Mouse (Mus musculus) hindbrain, embryonic 15.5 days (tissue): Measurements from ENCODE around the gene Stk16. TPM values are rescaled to one million over a fixed set of nuclear protein-coding genes. Genes with fewer than 3 reads are reported as not detected.
A peak's percentile ranks its signal among the peaks of the same experiment; 100 is the strongest.

Experiments
- ATAC-seq: fragments of 200-750 bp; cut with Nextera tagmentation; 2 replicates; pipeline ENCODE4 v1.8.0; 2017; ENCODE audit warnings: low read depth, moderate number of reproducible peaks, moderate TSS enrichment; ENCODE audit not compliant: low FRiP score
- H3K27ac ChIP-seq: fragments of 300-500 bp; sonication (generic); replicated peaks from 2 replicates; pipeline ENCODE4 v1.5.1; 2015; ENCODE audit warnings: mild to moderate bottlenecking, inconsistent platforms
- H3K27me3 ChIP-seq: fragments of 300-500 bp; sonication (generic); 2 replicates; pipeline ENCODE4 v1.6.1; 2015; ENCODE audit warnings: control low read depth, inconsistent platforms
- H3K36me3 ChIP-seq: fragments of 300-500 bp; sonication (generic); 2 replicates; pipeline ENCODE4 v1.6.1; 2015; ENCODE audit warnings: control low read depth, inconsistent platforms
- H3K4me1 ChIP-seq: fragments of 300-500 bp; sonication (generic); replicated peaks from 2 replicates; pipeline ENCODE4 v1.6.1; 2015; ENCODE audit warnings: control low read depth, inconsistent platforms
- H3K4me2 ChIP-seq: fragments of 300-500 bp; sonication (generic); 2 replicates; pipeline ENCODE4 v1.6.1; 2015; ENCODE audit warnings: moderate library complexity, mild to moderate bottlenecking, inconsistent platforms
- H3K4me3 ChIP-seq: fragments of 300-500 bp; sonication (generic); 2 replicates; pipeline ENCODE4 v1.5.1; 2015; ENCODE audit warnings: mild to moderate bottlenecking, inconsistent platforms
- H3K9ac ChIP-seq: fragments of 300-500 bp; sonication (generic); 2 replicates; pipeline ENCODE4 v1.6.1; 2015; ENCODE audit warnings: inconsistent platforms
- H3K9me3 ChIP-seq: fragments of 300-500 bp; sonication (generic); 2 replicates; pipeline ENCODE4 v1.6.1; 2016; ENCODE audit warnings: control low read depth, inconsistent platforms
- whole genome bisulfite sequencing: fragments of 180-500 bp; shearing (Covaris S2); methylation state at CpG from one replicate; pipeline ENCODE4 v1.1.7; 2015; 5-methylcytosine and 5-hydroxymethylcytosine counted together
- microRNA-seq: library from miRNA; unstranded; fragments of <30 nt; microRNA quantifications from one replicate; pipeline ENCODE4, GENCODE M21; 2016
- polyA plus RNA-seq: library from polyadenylated mRNA; unstranded; fragments of >200 nt; fragmentation: Nextera tagmentation; extraction: Ambion mirVana; gene quantifications from 2 replicates; pipeline ENCODE4 v1.2.1, GENCODE M21; 2015

The Stk16 gene
- polyA plus RNA-seq, 1 experiment from 2014 or later, result 147 TPM

DNA sequence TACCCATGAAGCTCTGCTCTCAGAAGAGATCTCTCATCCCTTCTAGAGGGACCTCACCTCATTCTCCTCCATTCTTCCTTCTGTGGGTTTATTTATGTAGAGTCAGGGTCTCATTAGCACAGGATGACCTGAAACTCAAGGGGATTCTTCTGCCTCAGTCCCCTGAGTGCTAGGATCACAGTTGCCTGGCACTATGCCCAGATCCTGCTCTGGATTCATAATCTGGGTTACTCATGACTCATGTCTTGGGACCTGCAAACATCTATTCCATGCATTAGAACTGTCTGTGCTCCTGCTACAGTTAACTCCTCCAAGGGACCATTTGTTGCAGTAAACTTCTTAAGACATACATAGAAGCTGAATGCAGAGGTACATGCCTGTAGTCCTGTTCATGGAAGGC lies 50.6 kb downstream of the Stk16 start:
- H3K9me3 ChIP-seq, result no peaks in the 10 kb centered on the region
- H3K36me3 ChIP-seq, result 0 out of 2 replicates have a peak, but pooled peaks cover 3% of the 10 kb centered on the region
- H3K27me3 ChIP-seq, result peaks cover 32% of the 10 kb centered on the region
- H3K4me2 ChIP-seq, result no peak overlapping the region
- no peak overlapping the region for H3K4me3 ChIP-seq
- H3K4me1 ChIP-seq, result peaks cover 19% of the 10 kb centered on the region
- no peak overlapping the region for H3K9ac ChIP-seq
- no peak for ATAC-seq
- no peak overlapping the region for H3K27ac ChIP-seq

DNA sequence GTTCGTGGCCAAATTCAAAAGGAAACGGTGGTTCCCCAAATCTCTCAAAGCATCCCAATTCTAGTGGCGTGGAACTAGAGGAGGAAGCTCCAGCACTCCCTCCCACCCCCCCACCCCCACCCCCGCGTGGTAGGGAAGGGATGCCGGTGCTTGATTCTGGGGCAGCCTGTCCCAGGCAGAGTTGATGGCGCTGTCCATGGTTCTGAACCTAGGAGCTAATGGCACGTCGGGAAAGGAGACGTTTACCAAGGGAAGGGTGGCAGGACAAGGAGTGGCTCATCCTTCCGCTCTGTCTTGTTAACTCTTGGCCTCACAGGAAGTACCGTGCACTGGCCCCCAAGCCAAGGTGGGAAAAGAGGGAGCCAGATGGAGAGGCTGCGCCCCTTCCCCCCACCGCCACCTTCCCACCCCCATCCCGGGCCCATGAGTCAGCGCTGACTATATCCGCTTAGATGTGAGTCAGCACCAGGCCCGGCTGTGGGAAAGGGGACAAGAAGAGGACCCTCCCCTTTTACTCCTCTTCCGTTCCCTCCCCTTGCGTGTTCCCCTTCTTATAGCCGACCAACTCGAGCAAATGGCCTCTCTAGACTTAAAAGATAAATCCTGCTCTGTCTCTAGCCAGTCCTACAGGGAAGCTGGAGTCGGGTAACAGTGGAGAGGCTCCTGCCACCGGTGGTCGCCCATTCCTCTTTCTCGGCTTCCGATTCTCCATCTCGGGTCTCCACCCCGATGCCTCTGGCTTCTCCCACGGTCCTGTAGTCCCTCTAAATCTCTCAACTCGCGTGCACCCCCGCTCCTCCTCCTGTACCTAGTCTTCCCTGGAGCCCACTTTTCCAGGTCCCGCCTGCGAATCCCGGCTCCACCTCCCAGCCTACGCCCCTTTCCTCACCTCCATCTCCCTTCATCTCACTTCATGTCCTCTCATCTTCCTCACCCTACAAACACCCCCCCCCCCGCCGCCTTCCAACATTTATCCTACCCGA lies 52.6 kb downstream of the Stk16 start:
- peak overlapping the region; percentile 66 for H3K27ac ChIP-seq
- H3K27me3 ChIP-seq, result peaks cover 32% of the 10 kb centered on the region
- under 1% methylated on average over 38 of the region's 40 CpGs for WGBS

DNA sequence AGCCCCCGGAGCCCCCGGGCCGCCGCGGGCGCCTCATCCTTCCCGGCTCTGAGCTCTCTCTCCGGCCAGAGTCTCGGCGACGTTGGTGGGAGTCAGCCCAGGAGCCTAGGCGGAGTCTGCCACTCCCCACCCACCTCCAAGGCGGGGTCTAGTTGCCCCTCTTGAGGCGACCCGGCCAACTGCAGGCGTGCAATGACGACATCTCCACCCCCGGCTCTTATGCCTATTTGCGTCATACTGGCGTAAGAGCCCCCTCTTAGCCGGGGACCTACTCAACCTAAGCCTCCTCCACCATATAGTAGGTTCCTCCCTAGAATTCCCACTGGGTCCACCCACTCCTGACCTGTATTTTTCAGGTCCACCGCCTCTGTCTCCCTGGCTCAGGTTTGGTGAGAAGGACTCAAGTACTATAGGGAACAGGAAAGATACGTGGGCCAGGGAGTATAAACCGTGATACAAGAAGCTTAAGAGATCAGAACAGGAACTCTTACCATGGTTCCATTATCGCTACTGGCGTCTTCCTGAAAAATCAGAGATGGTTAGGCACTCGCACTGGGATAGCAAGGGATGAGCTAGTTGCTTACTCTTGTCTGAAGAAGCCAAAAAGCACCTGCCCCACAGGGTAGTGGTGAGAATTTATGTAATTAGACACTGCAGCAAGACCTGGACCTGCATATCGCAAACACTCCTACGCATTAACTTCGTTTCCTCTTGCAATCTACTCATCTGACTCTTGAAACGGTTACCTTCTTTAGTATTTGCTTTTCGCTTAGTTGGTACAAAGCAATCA lies 53.6 kb downstream of the Stk16 start, which contains the start of gene Ptprn:
Gene Ptprn (minus strand): TSS at position 412 of the 790 bp plus-strand sequence.
- ATAC-seq, result peak; percentile 91
- peaks cover 32% of the 10 kb centered on the region for H3K27me3 ChIP-seq
- H3K9ac ChIP-seq, result peak within 1 kb of the TSS; percentile 57
- peak within 1 kb of the TSS; percentile 72 for H3K4me2 ChIP-seq
- peak within 1 kb of the TSS; percentile 70 for H3K4me3 ChIP-seq
- H3K9me3 ChIP-seq, result no peaks in the 10 kb centered on the region
- peaks cover 19% of the 10 kb centered on the region for H3K4me1 ChIP-seq
- H3K36me3 ChIP-seq, result 0 out of 2 replicates have a peak, but pooled peaks cover 2% of the 10 kb centered on the region
- 12% methylated on average over 31 of the region's 32 CpGs for WGBS
- H3K27ac ChIP-seq, result peak within 1 kb of the TSS; percentile 66

More for the DNA sequence above, 52.6 kb downstream of the Stk16 start:
- H3K4me2 ChIP-seq, result peak overlapping the region; percentile 72
- peaks cover 19% of the 10 kb centered on the region for H3K4me1 ChIP-seq
- peak overlapping the region; percentile 57 for H3K9ac ChIP-seq
- 0 out of 2 replicates have a peak, but pooled peaks cover 2% of the 10 kb centered on the region for H3K36me3 ChIP-seq
- ATAC-seq, result peak; percentile 77
- H3K9me3 ChIP-seq, result no peaks in the 10 kb centered on the region
- H3K4me3 ChIP-seq, result peak overlapping the region; percentile 70

Small RNAs within 50 kb of the gene (microRNA-seq; reads per million reads assigned to microRNA genes)
- not detected for gene Gm27943

Other genes with a start within 250 kb of the Stk16 start
- 6.8 and 6.9 TPM in 2 replicates for gene Nhej1, start 85.6 kb upstream of the Stk16 start, polyA plus RNA-seq
- gene Slc23a3, start 76.9 kb upstream of the Stk16 start, polyA plus RNA-seq, result not detected in 2 replicates
- 48.2 and 52.3 TPM in 2 replicates for gene Cnppd1, start 68.1 kb upstream of the Stk16 start, polyA plus RNA-seq
- gene Retreg2, start 68.1 kb upstream of the Stk16 start, polyA plus RNA-seq, result 134 and 146 TPM in 2 replicates
- 40.1 and 40.2 TPM in 2 replicates for gene Zfand2b, start 42.2 kb upstream of the Stk16 start, polyA plus RNA-seq
- gene Abcb6, start 30.4 kb upstream of the Stk16 start, polyA plus RNA-seq, result 45.1 and 48.4 TPM in 2 replicates
- 23.2 and 24.2 TPM in 2 replicates for gene Ankzf1, start 18.7 kb upstream of the Stk16 start, polyA plus RNA-seq
- 57.5 and 66.3 TPM in 2 replicates for gene Atg9a, start 18.6 kb upstream of the Stk16 start, polyA plus RNA-seq
- 20.3 and 22.0 TPM in 2 replicates for gene Glb1l, start within 50 bp of the Stk16 start, polyA plus RNA-seq
- 26.8 and 28.1 TPM in 2 replicates for gene Tuba4a, start 9.0 kb downstream of the Stk16 start, polyA plus RNA-seq
- gene A630095N17Rik, start 21.3 kb downstream of the Stk16 start, polyA plus RNA-seq, result not detected in 2 replicates
- gene Dnajb2, start 25.6 kb downstream of the Stk16 start, polyA plus RNA-seq, result 72.5 and 85.0 TPM in 2 replicates
- gene Ptprn, start 53.7 kb downstream of the Stk16 start, polyA plus RNA-seq, result 30.4 and 33.5 TPM in 2 replicates
- gene Resp18, start 67.6 kb downstream of the Stk16 start, polyA plus RNA-seq, result 203 and 214 TPM in 2 replicates
- gene Dnpep, start 107.2 kb downstream of the Stk16 start, polyA plus RNA-seq, result 140 and 145 TPM in 2 replicates
- 1.1 and 1.7 TPM in 2 replicates for gene Des, start 149.5 kb downstream of the Stk16 start, polyA plus RNA-seq
- gene Speg, start 164.5 kb downstream of the Stk16 start, polyA plus RNA-seq, result 22.4 and 25.0 TPM in 2 replicates
- gene Gmppa, start 225.1 kb downstream of the Stk16 start, polyA plus RNA-seq, result 73.8 and 79.0 TPM in 2 replicates
- 21.2 and 22.8 TPM in 2 replicates for gene Asic4, start 239.6 kb downstream of the Stk16 start, polyA plus RNA-seq